Mouse (Mus musculus) spleen, adult 2 months (tissue): ENCODE data around the gene Bbs5. TPM values are rescaled to one million over a fixed set of nuclear protein-coding genes. Genes with fewer than 3 reads are reported as not detected.

Source experiments
- DNase-seq, 2 experiments: peaks; one replicate each; pipeline versions ENCODE4 v3.0.0 to v3.0.0-alpha.2; 2012 to 2021; ENCODE audit warnings: low spot score in 2 of 2, low read depth in 1 of 2
- H3K27ac ChIP-seq: fragments of 200-500 bp; 2 replicates; pipeline ENCODE4 v1.5.1; 2012; ENCODE audit warnings: low read length, inconsistent platforms; ENCODE audit not compliant: insufficient read depth
- H3K27me3 ChIP-seq: fragments of 200-500 bp; 2 replicates; pipeline ENCODE4 v1.6.1; 2012; ENCODE audit warnings: mild to moderate bottlenecking, moderate library complexity, low read length, inconsistent platforms; ENCODE audit not compliant: control insufficient read depth, insufficient read depth
- H3K36me3 ChIP-seq: fragments of 200-500 bp; 2 replicates; pipeline ENCODE4 v1.6.1; 2012; ENCODE audit warnings: mild to moderate bottlenecking, low read length, inconsistent platforms; ENCODE audit not compliant: control insufficient read depth, insufficient read depth
- H3K4me1 ChIP-seq: fragments of 200-500 bp; 2 replicates; pipeline ENCODE4 v1.6.1; 2011; ENCODE audit warnings: inconsistent platforms; ENCODE audit not compliant: control insufficient read depth, insufficient read depth, insufficient read length
- H3K4me3 ChIP-seq: fragments of 200-500 bp; 2 replicates; pipeline ENCODE4 v1.5.1; 2011; ENCODE audit warnings: mild to moderate bottlenecking, inconsistent platforms; ENCODE audit not compliant: insufficient read depth, insufficient read length; ENCODE audit errors: extremely low read depth
- CTCF ChIP-seq: fragments of 200-500 bp; IDR thresholded peaks from 2 replicates; pipeline ENCODE4 v1.5.1; 2011; ENCODE audit warnings: mild to moderate bottlenecking, inconsistent platforms; ENCODE audit not compliant: insufficient read depth, insufficient read length, insufficient replicate concordance; ENCODE audit errors: extremely low read depth
- POLR2A ChIP-seq: fragments of 200-500 bp; IDR thresholded peaks from 2 replicates; pipeline ENCODE4 v1.6.1; 2011; ENCODE audit warnings: low read depth, low read length, inconsistent platforms
- WGBS: fragments of 180-500 bp; shearing (Covaris S2); methylation state at CpG from one replicate; pipeline ENCODE4 v1.1.7; 2018; 5-methylcytosine and 5-hydroxymethylcytosine counted together
- polyA plus RNA-seq: library from polyadenylated mRNA; depleted of rRNA; stranded (reverse); fragments of >200 nt; gene quantifications from 2 replicates; pipeline ENCODE4 v1.2.3, GENCODE M21; 2012; rRNA removed

Gene Bbs5
- polyA plus RNA-seq = 0.21 and 0.23 TPM in 2 replicates

- no peak within 1 kb of the TSS for H3K27ac ChIP-seq
- H3K27me3 ChIP-seq = no peaks in the 10 kb centered on the region
- peaks cover 3% of the 10 kb centered on the region; the same call in 1 of the 2 replicates for H3K4me1 ChIP-seq
- WGBS = 6% methylated on average over 43 of the region's 43 CpGs
- no peaks in the 10 kb centered on the region for H3K36me3 ChIP-seq
- DNase-seq = peak in 1 of 2 experiments; percentile 67
- H3K4me3 ChIP-seq = peak within 1 kb of the TSS; percentile 74
- TF ChIP-seq POLR2A = no peak
- no peak for TF ChIP-seq CTCF
Measured at GRCm38 (mm10) chr2:69646726-69647490, at the start of gene Bbs5. TSS of gene Bbs5 (plus strand) at chr2:69647171.

DNA sequence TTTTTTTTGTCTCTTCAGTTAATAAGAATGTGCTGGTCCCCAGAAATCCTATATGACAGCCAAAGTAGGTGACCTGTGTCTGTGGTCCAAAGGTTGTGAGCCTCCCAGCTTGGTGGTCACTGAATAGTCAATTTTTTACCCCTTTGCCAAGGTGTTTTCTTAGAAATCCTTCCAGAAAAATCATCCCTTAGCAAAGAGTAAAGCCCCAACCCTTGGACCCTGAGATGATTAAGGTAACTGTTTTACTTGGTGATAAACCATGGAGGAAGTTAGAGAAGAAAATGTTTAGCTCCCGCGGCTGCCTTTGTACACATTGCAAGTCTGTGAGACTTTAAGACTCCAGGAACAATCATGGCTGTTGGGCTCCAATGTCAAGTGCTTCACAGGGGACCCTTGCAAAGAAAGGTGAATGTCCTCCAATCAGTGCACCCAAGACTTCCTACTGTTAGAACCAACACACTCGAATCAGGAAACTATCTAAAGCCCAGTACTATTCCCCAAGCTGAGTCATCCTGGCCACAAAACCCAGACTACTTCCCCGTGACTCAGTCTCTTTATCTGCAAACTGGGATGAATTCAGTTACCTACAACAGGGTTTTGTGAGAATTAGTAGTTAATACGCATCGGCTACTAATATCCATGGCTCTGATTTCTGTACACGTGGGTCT is 43.1 kb upstream of the Bbs5 start:
- no peak overlapping the region for H3K4me3 ChIP-seq
- no peak overlapping the region for H3K27ac ChIP-seq

DNA sequence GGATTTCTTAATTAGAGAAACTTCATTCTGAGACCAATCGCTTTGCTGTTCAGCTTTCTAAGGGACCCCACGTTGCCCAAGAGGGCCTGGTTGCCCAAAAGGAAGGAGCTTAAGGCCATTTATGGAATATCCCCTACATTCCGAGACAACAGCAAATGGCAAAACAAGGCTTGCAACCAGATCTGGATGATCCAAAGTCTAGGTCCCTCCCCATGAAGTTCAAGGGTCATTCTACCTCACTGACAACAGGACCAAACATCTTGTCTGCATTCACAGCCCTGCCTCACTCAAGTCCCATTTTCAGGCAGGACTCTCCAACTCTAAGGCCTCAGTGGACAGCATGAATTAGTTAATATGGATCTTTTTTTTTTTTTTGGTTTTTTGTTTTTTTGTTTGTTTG is 40.4 kb upstream of the Bbs5 start:
- H3K27ac ChIP-seq = no peak overlapping the region
- 91% methylated on average over 3 of the region's 3 CpGs for WGBS

More for the DNA sequence above, 43.1 kb upstream of the Bbs5 start:
- TF ChIP-seq POLR2A = no peak
- TF ChIP-seq CTCF = no peak
- WGBS = 82% methylated on average over 7 of the region's 7 CpGs
- no peaks in the 10 kb centered on the region for H3K4me1 ChIP-seq
- H3K27me3 ChIP-seq = no peaks in the 10 kb centered on the region
- DNase-seq = no peak
- no peaks in the 10 kb centered on the region for H3K36me3 ChIP-seq

DNA sequence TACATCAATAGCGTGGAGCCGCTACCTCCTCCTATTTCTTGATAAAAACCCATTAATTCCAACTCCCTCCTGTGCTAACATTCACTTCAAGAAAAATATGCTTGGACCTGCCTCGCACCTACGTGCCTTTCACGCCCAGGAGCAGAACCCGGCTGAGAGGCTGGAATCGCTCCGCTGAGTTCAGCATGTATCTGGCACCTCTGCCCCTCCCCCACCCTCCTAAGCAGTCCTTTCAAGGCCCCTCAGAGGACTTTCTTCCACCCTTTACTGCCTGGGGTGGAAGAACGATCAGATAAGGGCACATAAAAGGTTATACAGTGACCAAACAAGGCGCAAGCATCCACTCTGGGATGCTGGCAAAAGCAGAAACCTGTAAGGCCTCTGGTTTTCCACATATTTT is 34.7 kb upstream of the Bbs5 start:
- no peaks in the 10 kb centered on the region for H3K36me3 ChIP-seq
- no peak for DNase-seq
- no peak overlapping the region for H3K27ac ChIP-seq
- no peaks in the 10 kb centered on the region for H3K4me1 ChIP-seq
- H3K27me3 ChIP-seq = no peaks in the 10 kb centered on the region
- no peak overlapping the region for H3K4me3 ChIP-seq
- TF ChIP-seq CTCF (no peak), POLR2A (no peak)
- WGBS = 73% methylated on average over 10 of the region's 10 CpGs

More for the DNA sequence above, 40.4 kb upstream of the Bbs5 start:
- DNase-seq = no peak
- Histone ChIP-seq H3K4me3 (no peak overlapping the region), H3K4me1 (no peaks in the 10 kb centered on the region), H3K27me3 (no peaks in the 10 kb centered on the region), H3K36me3 (no peaks in the 10 kb centered on the region)
- TF ChIP-seq CTCF (no peak), POLR2A (no peak)

GRCm38 (mm10) chr2:69612716-69613115 is 34.3 kb upstream of the Bbs5 start:
- Histone ChIP-seq H3K27me3 (no peaks in the 10 kb centered on the region), H3K27ac (no peak overlapping the region), H3K36me3 (no peaks in the 10 kb centered on the region), H3K4me3 (no peak overlapping the region), H3K4me1 (no peaks in the 10 kb centered on the region)
- TF ChIP-seq CTCF = no peak
- TF ChIP-seq POLR2A = no peak
- 85% methylated on average over 9 of the region's 9 CpGs for WGBS
- no peak for DNase-seq

GRCm38 (mm10) chr2:69613237-69613636 is 33.7 kb upstream of the Bbs5 start:
- H3K4me3 ChIP-seq = no peak overlapping the region
- DNase-seq = no peak

DNA sequence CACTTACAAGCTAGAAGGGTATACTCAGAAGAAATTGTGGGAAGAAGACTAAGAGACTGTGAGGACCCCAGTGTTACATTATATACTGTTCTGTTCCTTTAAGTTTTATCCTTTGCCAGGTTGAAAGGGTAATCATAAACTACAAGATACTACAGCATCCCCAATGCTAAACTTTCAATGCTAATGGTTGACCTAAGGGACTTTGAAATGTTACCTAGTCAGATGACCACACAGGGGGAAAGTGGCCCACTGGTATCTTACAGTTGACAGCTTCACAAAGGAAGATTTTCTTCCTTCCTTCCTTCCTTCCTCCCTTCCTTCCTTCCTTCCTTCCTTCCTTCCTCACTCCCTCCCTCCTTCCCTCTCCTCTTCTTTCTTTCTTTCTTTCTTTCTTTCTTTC is 28.6 kb upstream of the Bbs5 start:
- no peak for TF ChIP-seq POLR2A
- TF ChIP-seq CTCF = no peak
- Histone ChIP-seq H3K4me3 (no peak overlapping the region), H3K36me3 (no peaks in the 10 kb centered on the region), H3K27ac (no peak overlapping the region), H3K4me1 (peaks cover 7% of the 10 kb centered on the region), H3K27me3 (no peaks in the 10 kb centered on the region)
- no peak for DNase-seq

More at GRCm38 (mm10) chr2:69613237-69613636, 33.7 kb upstream of the Bbs5 start:
- Histone ChIP-seq H3K4me1 (no peaks in the 10 kb centered on the region), H3K27ac (no peak overlapping the region), H3K27me3 (no peaks in the 10 kb centered on the region), H3K36me3 (no peaks in the 10 kb centered on the region)
- 15% methylated on average over 4 of the region's 4 CpGs for WGBS
- TF ChIP-seq CTCF (no peak), POLR2A (no peak)
